Mouse (Mus musculus) megakaryocyte, embryonic 14.5 days (primary cell): ENCODE results near the gene Lyl1.

ENCODE experiments used
- FLI1 ChIP-seq: IDR thresholded peaks from 2 replicates; pipeline ENCODE4 v1.6.1; 2012; ENCODE audit warnings: low read length, inconsistent platforms, mixed read lengths
- GATA1 ChIP-seq: IDR thresholded peaks from 3 replicates; pipeline ENCODE4 v1.6.1; 2012; ENCODE audit warnings: mixed read lengths, low read length, inconsistent platforms, borderline replicate concordance

GRCm38 (mm10) chr8:84704356-84704755, 3.1 kb downstream of the Lyl1 start:
- TF ChIP-seq FLI1 = no peak
- TF ChIP-seq GATA1 = no peak
